Mouse (Mus musculus) embryonic facial prominence, embryonic 12.5 days (tissue): ENCODE data around the gene Cd99l2. TPM values are rescaled to one million over a fixed set of nuclear protein-coding genes. Genes with fewer than 3 reads are reported as not detected.

Experiments
- ATAC-seq: fragments of 200-750 bp; cut with Nextera tagmentation; 2 replicates; pipeline ENCODE4 v1.8.0; 2017; ENCODE audit not compliant: insufficient number of reproducible peaks, insufficient read depth, low FRiP score, low TSS enrichment
- H3K27ac ChIP-seq: fragments of 300-500 bp; sonication (generic); 2 replicates; pipeline ENCODE4 v1.5.1; 2016; ENCODE audit warnings: mild to moderate bottlenecking
- H3K27me3 ChIP-seq: fragments of 300-500 bp; sonication (generic); 2 replicates; pipeline ENCODE4 v1.6.1; 2016; ENCODE audit warnings: mild to moderate bottlenecking, moderate library complexity
- H3K36me3 ChIP-seq: fragments of 300-500 bp; sonication (generic); 2 replicates; pipeline ENCODE4 v1.6.1; 2016; ENCODE audit warnings: mild to moderate bottlenecking
- H3K4me1 ChIP-seq: fragments of 300-500 bp; sonication (generic); 2 replicates; pipeline ENCODE4 v1.6.1; 2016
- H3K4me2 ChIP-seq: fragments of 300-500 bp; sonication (generic); replicated peaks from 2 replicates; pipeline ENCODE4 v1.6.1; 2016; ENCODE audit warnings: mild to moderate bottlenecking, moderate library complexity
- H3K4me3 ChIP-seq: fragments of 300-500 bp; sonication (generic); 2 replicates; pipeline ENCODE4 v1.5.1; 2016; ENCODE audit warnings: mild to moderate bottlenecking
- H3K9ac ChIP-seq: fragments of 300-500 bp; sonication (generic); 2 replicates; pipeline ENCODE4 v1.6.1; 2016; ENCODE audit warnings: mild to moderate bottlenecking, moderate library complexity
- H3K9me3 ChIP-seq: fragments of 300-500 bp; sonication (generic); 2 replicates; pipeline ENCODE4 v1.6.1; 2016; ENCODE audit warnings: mild to moderate bottlenecking, moderate library complexity
- WGBS: fragments of 180-500 bp; shearing (Covaris S2); methylation state at CpG from one replicate; pipeline ENCODE4 v1.1.7; 2016; 5-methylcytosine and 5-hydroxymethylcytosine counted together
- microRNA-seq: library from miRNA; unstranded; fragments of <30 nt; microRNA quantifications from one replicate; pipeline ENCODE4, GENCODE M21; 2017
- polyA plus RNA-seq: library from polyadenylated mRNA; unstranded; fragments of >200 nt; fragmentation: Nextera tagmentation; extraction: Ambion mirVana; gene quantifications from 2 replicates; pipeline ENCODE4 v1.2.1, GENCODE M21; 2016

Cd99l2 gene
- polyA plus RNA-seq, 1 experiment from 2014 or later = 36.2 TPM

DNA sequence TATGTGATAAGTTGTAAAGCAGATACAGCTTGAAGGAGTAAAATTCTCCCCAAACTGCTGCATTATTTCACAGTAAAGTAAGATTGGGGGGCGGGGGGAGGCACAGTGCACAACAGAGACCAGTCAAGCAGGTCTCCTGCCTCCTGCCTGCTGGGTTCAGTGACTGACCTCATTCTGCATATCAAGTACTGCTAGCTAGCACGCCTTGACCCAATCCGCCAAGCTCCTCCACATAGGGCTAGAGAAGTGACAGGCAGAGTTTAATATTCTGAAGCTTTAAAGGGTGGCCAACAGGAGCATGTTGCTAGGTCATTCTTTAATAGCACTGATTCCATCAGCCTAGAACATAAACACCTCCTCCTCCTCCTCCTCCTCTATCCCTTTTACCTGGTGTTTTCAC, 79.9 kb downstream of the Cd99l2 start:
- Histone ChIP-seq H3K9me3 (no peaks in the 10 kb centered on the region), H3K4me2 (no peak overlapping the region), H3K4me3 (no peak overlapping the region), H3K9ac (no peak overlapping the region), H3K27ac (no peak overlapping the region), H3K36me3 (no peaks in the 10 kb centered on the region), H3K27me3 (no peaks in the 10 kb centered on the region), H3K4me1 (no peaks in the 10 kb centered on the region)
- no peak for ATAC-seq
- WGBS = 54% methylated on average over 3 of the region's 3 CpGs

DNA sequence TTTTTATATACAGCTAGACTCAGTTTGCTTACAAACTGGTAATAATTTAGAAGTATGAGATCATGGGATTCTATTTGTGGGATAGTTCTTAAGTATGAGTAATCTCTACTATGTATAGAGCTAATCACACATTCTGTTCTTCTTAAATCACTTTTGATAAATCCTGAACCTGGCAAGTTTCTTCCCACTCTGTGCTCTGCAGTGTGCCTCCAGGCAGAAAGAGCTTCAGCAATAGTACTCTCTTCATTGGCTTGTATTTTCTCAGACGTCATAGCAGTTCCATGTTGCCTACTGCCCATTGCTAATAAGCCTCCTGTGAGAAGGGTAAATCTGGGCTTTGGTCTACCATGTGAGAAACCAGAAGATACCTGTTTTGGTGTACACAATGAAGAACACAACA, 84.3 kb downstream of the Cd99l2 start:
- H3K27me3 ChIP-seq = no peaks in the 10 kb centered on the region
- H3K36me3 ChIP-seq = no peaks in the 10 kb centered on the region
- H3K27ac ChIP-seq = no peak overlapping the region
- ATAC-seq = no peak
- WGBS = 50% methylated on average over 1 of the region's 1 CpGs
- H3K4me1 ChIP-seq = no peaks in the 10 kb centered on the region
- no peak overlapping the region for H3K9ac ChIP-seq
- no peak overlapping the region for H3K4me2 ChIP-seq
- no peaks in the 10 kb centered on the region for H3K9me3 ChIP-seq
- no peak overlapping the region for H3K4me3 ChIP-seq

DNA sequence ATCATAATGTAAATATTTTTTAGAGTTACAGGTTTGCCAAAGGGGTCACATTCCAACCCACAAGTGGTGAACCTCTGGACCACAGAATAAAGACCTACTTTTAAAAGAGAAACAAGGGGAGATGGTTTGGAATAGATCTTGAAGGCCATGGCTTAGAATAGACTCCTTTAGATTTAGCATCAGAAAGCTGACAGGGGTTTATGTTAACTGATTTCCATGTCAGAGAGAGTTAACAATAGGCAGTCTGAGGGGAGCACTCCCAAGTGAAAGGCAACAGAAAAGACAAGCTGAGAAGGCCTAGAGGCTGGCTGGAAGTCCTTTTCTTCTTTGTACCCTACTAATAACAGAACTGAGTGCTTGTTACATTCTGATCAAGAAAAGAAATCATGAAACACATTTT, 86.4 kb downstream of the Cd99l2 start:
- H3K36me3 ChIP-seq = no peaks in the 10 kb centered on the region
- no peaks in the 10 kb centered on the region for H3K27me3 ChIP-seq
- no peak overlapping the region for H3K27ac ChIP-seq
- H3K4me2 ChIP-seq = no peak overlapping the region
- no peaks in the 10 kb centered on the region for H3K9me3 ChIP-seq
- H3K9ac ChIP-seq = no peak overlapping the region
- no peak for ATAC-seq
- no peaks in the 10 kb centered on the region for H3K4me1 ChIP-seq
- no peak overlapping the region for H3K4me3 ChIP-seq

DNA sequence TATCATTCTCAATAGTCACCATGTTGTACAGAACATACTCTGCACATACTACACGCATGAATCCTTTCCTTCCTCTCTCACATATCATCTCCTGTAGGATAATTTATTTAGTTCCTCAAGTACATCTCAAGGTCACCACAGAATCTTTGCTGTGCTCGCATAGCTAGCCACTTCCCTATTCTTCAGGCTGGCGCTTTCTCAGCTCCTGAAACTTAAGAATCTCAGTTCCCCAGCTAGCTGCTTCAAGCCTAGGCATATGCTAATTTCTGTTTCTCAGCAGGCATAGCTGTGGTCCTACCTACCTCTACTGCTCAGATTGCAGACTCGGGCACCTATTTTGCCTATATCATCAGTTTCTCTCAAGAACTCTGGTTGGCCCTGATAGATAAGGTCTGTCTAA, 96.3 kb downstream of the Cd99l2 start:
- no peak for ATAC-seq
- WGBS = 82% methylated on average over 4 of the region's 4 CpGs
- Histone ChIP-seq H3K4me1 (no peaks in the 10 kb centered on the region), H3K36me3 (no peaks in the 10 kb centered on the region), H3K4me2 (no peak overlapping the region), H3K9ac (no peak overlapping the region), H3K27me3 (no peaks in the 10 kb centered on the region), H3K9me3 (no peaks in the 10 kb centered on the region), H3K27ac (no peak overlapping the region), H3K4me3 (no peak overlapping the region)

DNA sequence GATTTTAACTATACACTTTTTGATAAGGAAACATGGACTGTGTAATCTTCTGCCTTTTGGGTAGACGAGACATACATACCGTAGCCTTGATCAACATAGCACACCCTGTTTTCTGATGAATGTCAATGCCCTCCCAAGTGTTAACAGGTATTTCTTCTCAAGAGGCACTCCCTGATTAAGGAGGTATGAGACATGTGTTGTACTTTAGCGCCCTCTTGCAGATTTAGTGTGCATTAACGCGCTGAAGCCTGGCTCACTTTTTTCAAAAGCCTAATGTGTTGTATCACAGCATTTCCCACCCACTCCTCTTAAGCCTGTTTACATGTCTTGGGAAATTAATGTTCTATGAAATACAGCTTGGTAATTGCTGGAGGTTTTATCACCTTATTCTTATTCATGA, 111.1 kb downstream of the Cd99l2 start:
- Histone ChIP-seq H3K36me3 (no peaks in the 10 kb centered on the region), H3K9me3 (no peaks in the 10 kb centered on the region), H3K4me1 (no peaks in the 10 kb centered on the region), H3K4me3 (no peak overlapping the region), H3K9ac (no peak overlapping the region), H3K27ac (no peak overlapping the region), H3K27me3 (no peaks in the 10 kb centered on the region), H3K4me2 (no peak overlapping the region)
- 48% methylated on average over 5 of the region's 5 CpGs for whole genome bisulfite sequencing
- no peak for ATAC-seq

DNA sequence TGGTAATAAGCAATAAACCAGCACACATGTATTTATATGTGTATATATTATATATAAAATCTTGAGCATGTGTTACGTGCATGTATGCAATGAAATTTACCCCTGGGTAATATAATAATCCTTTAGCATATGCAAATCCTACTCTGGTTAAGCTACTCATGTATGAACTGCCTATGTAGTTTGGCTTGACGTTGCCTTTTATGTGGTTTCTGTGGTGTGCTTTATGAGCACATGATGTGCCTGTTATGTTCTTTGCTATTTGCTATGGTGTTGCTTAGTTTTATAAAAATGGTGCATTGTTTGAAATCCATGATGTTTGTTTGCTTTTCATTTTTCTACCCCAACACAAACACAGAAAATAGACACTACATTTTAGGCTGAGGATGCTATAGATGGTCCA, 114.2 kb downstream of the Cd99l2 start:
- Histone ChIP-seq H3K36me3 (no peaks in the 10 kb centered on the region), H3K9ac (no peak overlapping the region), H3K27ac (no peak overlapping the region), H3K9me3 (no peaks in the 10 kb centered on the region), H3K4me2 (no peak overlapping the region), H3K27me3 (no peaks in the 10 kb centered on the region), H3K4me1 (no peaks in the 10 kb centered on the region), H3K4me3 (no peak overlapping the region)
- WGBS = 84% methylated on average over 2 of the region's 2 CpGs
- ATAC-seq = no peak

DNA sequence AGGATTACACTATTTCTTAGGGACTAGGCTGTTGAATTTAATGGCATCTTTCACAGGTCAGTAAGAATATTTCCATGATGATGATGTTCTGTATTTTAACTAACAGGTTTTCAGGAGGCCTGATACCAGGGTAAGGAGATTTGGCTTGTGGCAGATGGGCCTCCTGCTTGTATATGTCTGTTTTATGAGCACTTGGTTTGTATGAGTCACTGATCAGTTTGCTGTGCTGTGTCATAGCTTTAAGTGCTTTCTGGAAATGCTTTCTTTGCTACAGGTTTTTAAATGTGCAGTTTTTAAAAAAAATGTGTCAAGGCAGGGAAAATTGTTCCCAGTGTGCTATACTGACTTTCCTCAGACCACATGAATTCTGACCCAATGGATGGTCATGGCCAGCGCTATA, 115.9 kb downstream of the Cd99l2 start:
- WGBS = 76% methylated on average over 1 of the region's 1 CpGs
- H3K4me3 ChIP-seq = no peak overlapping the region
- no peak for ATAC-seq
- H3K27ac ChIP-seq = no peak overlapping the region
- H3K27me3 ChIP-seq = no peaks in the 10 kb centered on the region
- H3K4me1 ChIP-seq = no peaks in the 10 kb centered on the region
- H3K4me2 ChIP-seq = no peak overlapping the region
- no peaks in the 10 kb centered on the region for H3K9me3 ChIP-seq
- H3K36me3 ChIP-seq = no peaks in the 10 kb centered on the region
- no peak overlapping the region for H3K9ac ChIP-seq

Small RNA genes lying within 50 kb of the gene (microRNA-seq; reads per million reads assigned to microRNA genes)
- not detected for gene Gm23945

Other genes starting within 250 kb of the Cd99l2 start
- gene Mtmr1, start 128.1 kb downstream of the Cd99l2 start, polyA plus RNA-seq = 10.9 and 11.7 TPM in 2 replicates
- gene Hmgb3, start 63.1 kb upstream of the Cd99l2 start, polyA plus RNA-seq = 442 and 476 TPM in 2 replicates
- 2.7 and 4.3 TPM in 2 replicates for gene Gpr50, start 170.8 kb upstream of the Cd99l2 start, polyA plus RNA-seq